Mouse (Mus musculus): ENCODE measurements around the gene Eri3.

- TF ChIP-seq CTCF (IDR thresholded peaks at IDR 0.05; ENCODE audit: extremely low read depth, insufficient read depth, low read length) (no peak), POLR2A (IDR thresholded peaks at IDR 0.05; ENCODE audit: extremely low read depth, insufficient read depth, low read length) (no peak)
These were observed 101.5 kb downstream of the Eri3 start for GRCm38 (mm10) chr4:117651626-117652101.

Measured in cortical plate, adult 2 months (tissue).